ENCODE assay signal across 29 mouse cellular contexts in the genomic region with DNA sequence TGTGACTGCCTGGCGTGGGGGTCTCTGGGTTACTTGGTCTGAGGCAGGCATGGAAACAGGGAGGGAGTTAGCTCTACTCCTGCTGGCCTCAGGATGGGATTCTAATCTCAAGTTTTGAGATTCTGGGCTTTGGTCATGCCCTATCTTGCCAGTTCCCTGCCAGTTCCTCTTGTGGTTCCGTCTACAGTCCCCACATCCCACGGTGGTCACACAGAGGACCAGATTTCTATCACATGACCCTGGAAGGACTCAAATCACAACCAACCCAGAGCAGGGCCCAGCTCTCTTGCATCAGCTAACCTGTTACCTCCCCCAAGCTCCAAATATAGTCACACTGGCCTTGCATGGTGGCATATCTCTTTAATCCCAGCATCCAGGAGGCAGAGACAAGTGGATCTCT.
"Had no signal": no experiment of that assay in that cellular context is flagged by ENCODE, and none has a peak within 500 bp of the region (broad histone marks: within the 10 kb centered on the region; RNA-seq: fewer than 3 reads in every experiment).

No protein-coding gene starts in this region.

- DNase-seq: gastrocnemius, postnatal 10 days; gastrocnemius, postnatal 25 days; heart, adult 11 months; heart, adult 2 months; heart, postnatal 14 days; heart, postnatal 36 days; kidney, adult 18-20 months; kidney, adult 8-10 months; kidney, postnatal 14 days; kidney, postnatal 36 days; layer of hippocampus, adult 9-11 months; layer of hippocampus, postnatal 36 days; liver had no signal

- H3K4me2 ChIP-seq: heart, embryonic 11.5 days; heart, embryonic 13.5 days; heart, embryonic 15.5 days; hindbrain, embryonic 12.5 days; hindbrain, embryonic 14.5 days; intestine, embryonic 15.5 days; kidney, embryonic 15.5 days; limb, embryonic 12.5 days; liver, embryonic 11.5 days had no signal

- ATAC-seq: hindbrain, embryonic 16.5 days; inflammation-experienced regulatory T-cells, adult 6 months; intestine, embryonic 15.5 days; intestine, postnatal 0 days had no signal

- H3K9ac ChIP-seq: heart, embryonic 13.5 days; heart, embryonic 15.5 days; hindbrain, embryonic 12.5 days; hindbrain, embryonic 14.5 days; intestine, embryonic 15.5 days; kidney, embryonic 15.5 days; limb, embryonic 12.5 days; liver, embryonic 14.5 days had no signal

- H3K4me3 ChIP-seq: heart, adult 2 months; heart, embryonic 13.5 days; heart, embryonic 15.5 days; hindbrain, embryonic 10.5 days; hindbrain, embryonic 12.5 days; intestine, embryonic 15.5 days; kidney, embryonic 15.5 days; limb, embryonic 10.5 days; limb, embryonic 12.5 days had no signal

- H3K9me3 ChIP-seq: heart, embryonic 13.5 days; heart, embryonic 15.5 days; hindbrain, embryonic 10.5 days; hindbrain, embryonic 12.5 days; intestine, embryonic 15.5 days; kidney, embryonic 15.5 days; limb, embryonic 10.5 days; limb, embryonic 12.5 days had no signal

- H3K27ac ChIP-seq: heart, adult 2 months; heart, embryonic 13.5 days; heart, embryonic 15.5 days; hindbrain, embryonic 10.5 days; hindbrain, embryonic 12.5 days; hindbrain, embryonic 14.5 days; intestine, embryonic 15.5 days; kidney, embryonic 15.5 days; kidney, postnatal 0 days; limb, embryonic 10.5 days; limb, embryonic 12.5 days; liver, embryonic 14.5 days had no signal

- H3K4me1 ChIP-seq: hindbrain, embryonic 12.5 days; intestine, embryonic 15.5 days had no signal

- H3K36me3 ChIP-seq: heart, embryonic 13.5 days; heart, embryonic 15.5 days; hindbrain, embryonic 10.5 days; hindbrain, embryonic 12.5 days; intestine, embryonic 15.5 days; kidney, embryonic 15.5 days; limb, embryonic 10.5 days; limb, embryonic 12.5 days had no signal

- H3K27me3 ChIP-seq: heart, embryonic 13.5 days; heart, embryonic 15.5 days; hindbrain, embryonic 12.5 days; intestine, embryonic 15.5 days; kidney, embryonic 15.5 days; limb, embryonic 12.5 days had no signal
